Mouse (Mus musculus): Measurements from ENCODE around the gene Pdcd6.

DNA sequence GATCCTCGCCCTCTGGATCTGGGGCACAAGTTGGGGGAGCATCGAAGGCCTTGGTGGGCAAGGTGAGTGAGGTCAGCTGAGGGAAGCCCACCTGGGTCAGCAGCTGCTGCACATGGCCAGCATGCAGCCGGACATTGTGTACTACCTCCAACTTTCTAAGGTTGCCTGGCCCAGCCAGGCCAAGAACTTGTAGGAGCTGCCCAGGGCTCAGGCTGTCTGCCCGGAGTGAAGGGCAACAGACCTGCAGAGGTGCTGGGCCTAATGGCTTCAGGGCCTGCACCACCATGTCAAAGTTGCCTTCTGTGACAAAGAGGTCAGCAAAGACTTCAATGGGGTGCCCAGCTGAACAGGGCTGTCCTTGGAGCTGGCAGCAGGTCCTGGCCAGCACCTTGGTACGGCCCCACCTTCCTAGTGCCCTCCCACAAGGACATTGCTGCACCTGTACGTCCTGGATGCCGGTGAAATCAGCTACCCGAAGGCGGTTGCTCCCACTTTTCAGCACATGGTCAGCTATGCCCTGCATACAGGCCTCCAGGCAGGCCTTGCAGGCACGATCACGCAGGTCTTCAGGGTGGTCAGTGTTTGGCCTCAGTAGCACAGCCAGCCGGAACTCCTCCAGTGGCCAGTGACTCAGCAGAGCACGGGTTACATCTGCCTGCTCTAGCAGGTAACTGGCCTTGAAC lies 45.9 kb upstream of the Pdcd6 start:
- TF ChIP-seq POLR2A (IDR thresholded peaks at IDR 0.05; ENCODE audit: control insufficient read depth, extremely low read depth, insufficient read depth, low read length, poor library complexity) (no peak), CTCF (IDR thresholded peaks at IDR 0.05; ENCODE audit: borderline replicate concordance, control insufficient read depth, extremely low read depth, insufficient read depth, low read length, poor library complexity) (no peak)

All from thymus, adult 2 months (tissue).